Mouse (Mus musculus): ENCODE measurements around the gene Dhx30. TPM values are rescaled to one million over a fixed set of nuclear protein-coding genes. Genes with fewer than 3 reads are reported as not detected.
"Not testable (repeated sequence)": the region's sequence is repeated elsewhere in the genome, so short reads cannot be mapped to it uniquely, and the experiment has no call there.

Gene Dhx30
- polyA plus RNA-seq, 2 experiments, result 24.9 to 27.4 TPM

GRCm38 (mm10) chr9:110084201-110084964 lies 33.2 kb downstream of the Dhx30 start:
- no peak for TF ChIP-seq EP300 (IDR thresholded peaks at IDR 0.05; ENCODE audit: low read depth)
- no peak for TF ChIP-seq CTCF (IDR thresholded peaks at IDR 0.05; ENCODE audit: low read depth)
- H3K9me3 ChIP-seq (ENCODE audit: control insufficient read depth, low read length), result no peaks in the 10 kb centered on the region
- H3K9ac ChIP-seq (replicated peaks), result no peak overlapping the region
- DNase-seq (ENCODE audit: low read depth in 3 of 3, low spot score in 3 of 3) (no peak), ATAC-seq (ENCODE audit: insufficient read depth) (no peak)
- H3K4me2 ChIP-seq (ENCODE audit: low read depth), result no peak overlapping the region
- H3K4me1 ChIP-seq (replicated peaks; ENCODE audit: control insufficient read depth in 2 of 2, insufficient read depth in 2 of 2, low read length in 1 of 2), result no peaks in the 10 kb centered on the region
- no peaks in the 10 kb centered on the region for H3K27me3 ChIP-seq (ENCODE audit: control insufficient read depth, insufficient read depth, low read length)
- no peak overlapping the region for H3K4me3 ChIP-seq (ENCODE audit: insufficient read depth in 1 of 2, low read depth in 2 of 2, low read length in 2 of 2)
- WGBS (ENCODE audit: insufficient replicate concordance), result 86% methylated on average over 25 of the region's 25 CpGs
- peaks cover 22% of the 10 kb centered on the region for H3K36me3 ChIP-seq (replicated peaks; ENCODE audit: control insufficient read depth, insufficient read depth, low read depth)
- H3K27ac ChIP-seq, result no peak overlapping the region

- DNase-seq (ENCODE audit: low read depth in 3 of 3, low spot score in 3 of 3) (no peak), ATAC-seq (ENCODE audit: insufficient read depth) (no peak)
- Histone ChIP-seq H3K9me3 (ENCODE audit: control insufficient read depth, low read length) (no peaks in the 10 kb centered on the region), H3K27ac (no peak overlapping the region), H3K9ac (replicated peaks) (no peak overlapping the region), H3K4me3 (ENCODE audit: insufficient read depth in 1 of 2, low read depth in 2 of 2, low read length in 2 of 2) (no peak overlapping the region), H3K4me2 (ENCODE audit: low read depth) (no peak overlapping the region), H3K36me3 (replicated peaks; ENCODE audit: control insufficient read depth, insufficient read depth, low read depth) (no peaks in the 10 kb centered on the region; the same call in 1 of the 2 replicates), H3K27me3 (ENCODE audit: control insufficient read depth, insufficient read depth, low read length) (no peaks in the 10 kb centered on the region), H3K4me1 (replicated peaks; ENCODE audit: control insufficient read depth in 2 of 2, insufficient read depth in 2 of 2, low read length in 1 of 2) (no peaks in the 10 kb centered on the region)
- WGBS (ENCODE audit: insufficient replicate concordance), result 69% methylated on average over 3 of the region's 3 CpGs
- no peak for TF ChIP-seq EP300 (IDR thresholded peaks at IDR 0.05; ENCODE audit: low read depth)
Observed at GRCm38 (mm10) chr9:110081066-110081465, 36.6 kb downstream of the Dhx30 start.

DNA sequence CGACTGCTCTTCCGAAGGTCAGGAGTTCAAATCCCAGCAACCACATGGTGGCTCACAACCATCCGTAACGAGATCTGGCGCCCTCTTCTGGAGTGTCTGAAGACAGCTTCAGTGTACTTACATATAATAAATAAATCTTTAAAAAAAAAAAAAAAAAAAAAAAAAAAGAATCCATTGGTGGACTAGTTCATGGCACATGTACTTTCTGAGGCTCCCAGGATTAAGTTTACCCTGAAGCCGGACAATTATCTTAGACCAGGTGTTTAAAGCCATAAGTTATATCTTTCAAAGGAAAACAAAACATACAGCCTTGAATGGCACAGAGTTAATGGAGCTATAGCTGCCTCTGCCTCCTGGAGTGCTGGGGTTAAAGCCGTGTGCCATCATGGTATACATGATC lies 41.2 kb downstream of the Dhx30 start:
- not testable (repeated sequence) for DNase-seq (ENCODE audit: low read depth in 3 of 3, low spot score in 3 of 3); H3K36me3 ChIP-seq (replicated peaks; ENCODE audit: control insufficient read depth, insufficient read depth, low read depth); H3K4me3 ChIP-seq (ENCODE audit: insufficient read depth in 1 of 2, low read depth in 2 of 2, low read length in 2 of 2); H3K9ac ChIP-seq (replicated peaks); H3K9me3 ChIP-seq (ENCODE audit: control insufficient read depth, low read length); H3K27ac ChIP-seq; H3K4me1 ChIP-seq (replicated peaks; ENCODE audit: control insufficient read depth in 2 of 2, insufficient read depth in 2 of 2, low read length in 1 of 2); H3K27me3 ChIP-seq (ENCODE audit: control insufficient read depth, insufficient read depth, low read length); H3K4me2 ChIP-seq (ENCODE audit: low read depth); ATAC-seq (ENCODE audit: insufficient read depth)
- WGBS (ENCODE audit: insufficient replicate concordance), result 62% methylated on average over 4 of the region's 7 CpGs

GRCm38 (mm10) chr9:110071843-110072242 lies 45.8 kb downstream of the Dhx30 start:
- Histone ChIP-seq H3K36me3 (replicated peaks; ENCODE audit: control insufficient read depth, insufficient read depth, low read depth) (no peaks in the 10 kb centered on the region), H3K9me3 (ENCODE audit: control insufficient read depth, low read length) (no peaks in the 10 kb centered on the region), H3K27me3 (ENCODE audit: control insufficient read depth, insufficient read depth, low read length) (no peaks in the 10 kb centered on the region), H3K4me1 (replicated peaks; ENCODE audit: control insufficient read depth in 2 of 2, insufficient read depth in 2 of 2, low read length in 1 of 2) (no peaks in the 10 kb centered on the region), H3K4me3 (ENCODE audit: insufficient read depth in 1 of 2, low read depth in 2 of 2, low read length in 2 of 2) (no peak overlapping the region), H3K4me2 (ENCODE audit: low read depth) (no peak overlapping the region), H3K27ac (no peak overlapping the region), H3K9ac (replicated peaks) (no peak overlapping the region)
- ATAC-seq (ENCODE audit: insufficient read depth), result no peak
- DNase-seq (ENCODE audit: low read depth in 3 of 3, low spot score in 3 of 3), result peak; percentile 24 to 44 (median 24)
- TF ChIP-seq CTCF (IDR thresholded peaks at IDR 0.05; ENCODE audit: low read depth) (peak; percentile 84), EP300 (IDR thresholded peaks at IDR 0.05; ENCODE audit: low read depth) (no peak)
- 7% methylated on average over 1 of the region's 1 CpGs for WGBS (ENCODE audit: insufficient replicate concordance)

GRCm38 (mm10) chr9:110071011-110071410 lies 46.6 kb downstream of the Dhx30 start:
- Histone ChIP-seq H3K4me1 (replicated peaks; ENCODE audit: control insufficient read depth in 2 of 2, insufficient read depth in 2 of 2, low read length in 1 of 2) (no peaks in the 10 kb centered on the region), H3K9me3 (ENCODE audit: control insufficient read depth, low read length) (no peaks in the 10 kb centered on the region), H3K4me2 (ENCODE audit: low read depth) (no peak overlapping the region), H3K27ac (no peak overlapping the region), H3K27me3 (ENCODE audit: control insufficient read depth, insufficient read depth, low read length) (no peaks in the 10 kb centered on the region), H3K36me3 (replicated peaks; ENCODE audit: control insufficient read depth, insufficient read depth, low read depth) (no peaks in the 10 kb centered on the region), H3K9ac (replicated peaks) (no peak overlapping the region), H3K4me3 (ENCODE audit: insufficient read depth in 1 of 2, low read depth in 2 of 2, low read length in 2 of 2) (no peak overlapping the region)
- TF ChIP-seq EP300 (IDR thresholded peaks at IDR 0.05; ENCODE audit: low read depth), result no peak
- TF ChIP-seq CTCF (IDR thresholded peaks at IDR 0.05; ENCODE audit: low read depth), result no peak
- 51% methylated on average over 4 of the region's 4 CpGs for WGBS (ENCODE audit: insufficient replicate concordance)
- DNase-seq (ENCODE audit: low read depth in 3 of 3, low spot score in 3 of 3), result no peak
- no peak for ATAC-seq (ENCODE audit: insufficient read depth)
